Mouse (Mus musculus): Measurements from ENCODE around the gene Apol8. TPM values are rescaled to one million over a fixed set of nuclear protein-coding genes. Genes with fewer than 3 reads are reported as not detected.

Gene Apol8
- polyA plus RNA-seq, 1 experiment from 2014 or later = 0.18 TPM

DNA sequence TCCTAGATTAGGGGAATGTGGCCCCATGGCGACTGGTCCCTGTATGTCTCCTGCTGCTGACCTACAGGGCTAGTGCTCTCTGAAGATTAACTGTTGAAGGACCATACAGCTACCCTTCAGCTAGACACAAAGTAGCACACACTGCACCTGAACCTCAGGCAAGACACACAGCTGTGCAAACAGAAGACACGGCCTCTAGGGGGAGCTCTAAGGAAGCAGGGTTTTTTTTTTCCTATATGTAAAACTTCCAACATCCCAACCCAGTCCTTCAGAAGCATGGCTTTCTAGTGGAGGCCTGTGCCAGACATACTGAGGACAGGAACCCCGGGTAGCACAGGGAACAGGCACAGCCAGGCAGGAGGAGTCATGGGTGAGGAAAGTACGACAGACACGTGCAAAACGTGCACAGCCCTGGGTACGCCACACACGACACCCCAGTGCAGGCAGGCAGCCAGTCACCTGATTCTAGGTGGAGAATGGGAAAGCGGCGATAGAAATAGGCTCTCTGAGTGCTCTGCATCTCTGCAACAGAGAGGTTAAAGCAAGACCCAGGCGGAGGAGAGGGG lies 25.7 kb upstream of the Apol8 start:
- H3K4me3 ChIP-seq = no peak overlapping the region
- no peak overlapping the region for H3K4me2 ChIP-seq
- peaks cover 33% of the 10 kb centered on the region; the same call in 1 of the 2 replicates for H3K36me3 ChIP-seq (replicated peaks)
- no peak overlapping the region for H3K9ac ChIP-seq
- H3K27ac ChIP-seq = no peak overlapping the region
- ATAC-seq (replicated peaks) = no peak
- no peaks in the 10 kb centered on the region for H3K4me1 ChIP-seq
- H3K9me3 ChIP-seq = no peaks in the 10 kb centered on the region
- WGBS = 81% methylated on average over 11 of the region's 11 CpGs
- no peaks in the 10 kb centered on the region for H3K27me3 ChIP-seq (replicated peaks)

DNA sequence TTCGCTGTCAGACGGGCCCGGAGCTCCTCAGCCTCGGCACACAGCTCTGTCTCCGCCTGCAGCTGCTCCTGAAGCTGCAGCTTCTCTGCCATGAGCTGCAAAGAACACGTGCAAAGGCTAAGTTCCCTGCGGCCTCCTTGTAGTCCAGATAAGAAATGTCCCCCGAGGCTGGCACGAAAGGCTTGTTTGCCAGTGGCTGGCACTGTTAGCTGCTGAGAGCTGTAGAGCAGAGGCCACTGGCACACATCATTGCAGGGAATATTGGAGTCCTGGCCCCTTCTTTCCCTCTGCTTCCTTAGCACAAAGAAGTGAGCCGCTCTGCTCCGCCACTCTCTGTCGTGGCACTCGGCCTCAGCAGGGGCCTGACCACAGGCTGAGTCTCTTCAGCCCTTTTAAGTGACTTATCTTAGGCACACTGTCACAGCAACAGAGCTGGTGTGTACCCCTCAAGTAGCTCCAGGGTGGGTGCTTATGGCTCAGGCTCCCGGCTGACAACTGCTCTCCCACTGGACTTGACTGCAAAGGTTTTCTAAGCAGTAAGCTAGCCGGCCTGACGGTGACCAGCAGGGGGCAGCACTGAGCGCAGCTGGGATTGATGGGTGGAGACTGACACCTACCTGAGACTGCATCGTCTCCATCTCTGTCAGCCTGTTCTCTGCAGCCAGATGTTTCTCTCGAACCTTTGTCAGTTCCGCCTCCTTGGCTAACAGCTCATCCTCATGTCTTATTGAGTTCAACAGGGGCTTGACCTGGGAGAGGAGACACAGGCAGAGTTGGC lies 18.6 kb upstream of the Apol8 start:
- Histone ChIP-seq H3K9me3 (no peaks in the 10 kb centered on the region), H3K4me1 (no peaks in the 10 kb centered on the region), H3K9ac (no peak overlapping the region), H3K4me3 (no peak overlapping the region), H3K4me2 (no peak overlapping the region), H3K27ac (no peak overlapping the region), H3K27me3 (replicated peaks) (no peaks in the 10 kb centered on the region), H3K36me3 (replicated peaks) (peaks cover 47% of the 10 kb centered on the region)
- ATAC-seq (replicated peaks) = no peak; the same call in 1 of the 2 replicates
- WGBS = 69% methylated on average over 20 of the region's 20 CpGs

DNA sequence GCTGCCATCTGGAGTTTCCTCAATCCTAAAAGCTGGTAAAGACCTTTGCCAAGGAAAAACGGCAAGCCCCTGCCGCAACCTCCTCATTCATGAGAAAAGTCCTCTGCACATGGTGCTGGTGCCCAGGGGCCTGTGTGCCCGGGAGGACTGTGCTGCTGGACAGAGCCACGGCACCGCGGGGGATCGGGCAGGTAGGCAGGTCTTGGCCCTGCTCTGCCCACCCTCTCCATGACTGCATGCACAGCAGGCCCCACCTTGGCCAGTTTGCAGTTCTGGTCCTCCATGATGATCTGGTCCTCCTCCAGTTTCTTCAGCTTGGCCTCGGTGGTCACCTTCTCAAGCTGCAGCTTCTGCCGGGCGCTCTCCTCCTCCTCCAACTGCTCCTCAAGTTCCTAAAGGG lies 17.5 kb upstream of the Apol8 start:
- no peak for ATAC-seq (replicated peaks)
- Histone ChIP-seq H3K27me3 (replicated peaks) (no peaks in the 10 kb centered on the region), H3K9ac (no peak overlapping the region), H3K27ac (no peak overlapping the region), H3K36me3 (replicated peaks) (peaks cover 57% of the 10 kb centered on the region), H3K4me2 (no peak overlapping the region), H3K9me3 (no peaks in the 10 kb centered on the region), H3K4me3 (no peak overlapping the region), H3K4me1 (no peaks in the 10 kb centered on the region)
- 98% methylated on average over 10 of the region's 10 CpGs for WGBS

GRCm38 (mm10) chr15:77773099-77773915 lies 16.5 kb upstream of the Apol8 start:
- H3K9me3 ChIP-seq = no peaks in the 10 kb centered on the region
- no peaks in the 10 kb centered on the region for H3K4me1 ChIP-seq
- H3K36me3 ChIP-seq (replicated peaks) = peaks cover 65% of the 10 kb centered on the region
- WGBS = 93% methylated on average over 19 of the region's 19 CpGs
- no peaks in the 10 kb centered on the region for H3K27me3 ChIP-seq (replicated peaks)
- H3K27ac ChIP-seq = no peak overlapping the region
- ATAC-seq (replicated peaks) = no peak
- no peak overlapping the region for H3K4me2 ChIP-seq
- no peak overlapping the region for H3K9ac ChIP-seq
- no peak overlapping the region for H3K4me3 ChIP-seq

- Histone ChIP-seq H3K9me3 (no peaks in the 10 kb centered on the region), H3K27ac (no peak overlapping the region), H3K4me2 (no peak overlapping the region), H3K9ac (no peak overlapping the region), H3K4me1 (no peaks in the 10 kb centered on the region), H3K36me3 (replicated peaks) (peaks cover 58% of the 10 kb centered on the region), H3K4me3 (no peak overlapping the region), H3K27me3 (replicated peaks) (no peaks in the 10 kb centered on the region)
- ATAC-seq (replicated peaks) = no peak
- WGBS = 93% methylated on average over 9 of the region's 9 CpGs
Measured at GRCm38 (mm10) chr15:77770942-77771341, 14.1 kb upstream of the Apol8 start.

- Histone ChIP-seq H3K27me3 (replicated peaks) (no peaks in the 10 kb centered on the region), H3K27ac (no peak overlapping the region), H3K4me2 (no peak overlapping the region), H3K9me3 (no peaks in the 10 kb centered on the region), H3K9ac (no peak overlapping the region), H3K36me3 (replicated peaks) (peaks cover 62% of the 10 kb centered on the region), H3K4me1 (no peaks in the 10 kb centered on the region), H3K4me3 (no peak overlapping the region)
- 94% methylated on average over 5 of the region's 5 CpGs for WGBS
- no peak for ATAC-seq (replicated peaks)
Measured at GRCm38 (mm10) chr15:77770341-77770740, 13.5 kb upstream of the Apol8 start.

DNA sequence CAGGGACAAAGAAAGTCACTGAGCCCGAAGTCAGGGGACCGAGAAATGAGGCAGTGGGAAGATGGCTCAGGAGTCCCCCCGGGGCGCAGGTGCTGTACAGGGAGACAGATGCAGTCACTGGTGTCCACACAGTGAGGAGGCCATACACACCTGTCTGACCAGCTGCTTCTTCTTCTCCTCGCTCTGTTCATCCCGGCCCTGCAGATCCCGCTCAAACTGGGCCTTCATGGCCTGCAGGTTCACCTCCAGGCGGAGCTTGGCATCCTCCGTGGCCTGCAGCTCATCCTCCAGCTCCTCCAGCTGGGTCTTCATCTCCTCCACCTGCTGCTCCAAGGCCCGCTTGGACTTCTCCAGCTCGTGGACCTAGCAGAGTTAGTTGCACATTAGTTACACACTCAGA lies 10.2 kb upstream of the Apol8 start:
- Histone ChIP-seq H3K9me3 (no peaks in the 10 kb centered on the region), H3K4me3 (no peak overlapping the region), H3K4me2 (no peak overlapping the region), H3K4me1 (no peaks in the 10 kb centered on the region), H3K27ac (no peak overlapping the region), H3K36me3 (replicated peaks) (peaks cover 49% of the 10 kb centered on the region), H3K27me3 (replicated peaks) (no peaks in the 10 kb centered on the region), H3K9ac (no peak overlapping the region)
- WGBS = 96% methylated on average over 11 of the region's 11 CpGs
- no peak for ATAC-seq (replicated peaks)

DNA sequence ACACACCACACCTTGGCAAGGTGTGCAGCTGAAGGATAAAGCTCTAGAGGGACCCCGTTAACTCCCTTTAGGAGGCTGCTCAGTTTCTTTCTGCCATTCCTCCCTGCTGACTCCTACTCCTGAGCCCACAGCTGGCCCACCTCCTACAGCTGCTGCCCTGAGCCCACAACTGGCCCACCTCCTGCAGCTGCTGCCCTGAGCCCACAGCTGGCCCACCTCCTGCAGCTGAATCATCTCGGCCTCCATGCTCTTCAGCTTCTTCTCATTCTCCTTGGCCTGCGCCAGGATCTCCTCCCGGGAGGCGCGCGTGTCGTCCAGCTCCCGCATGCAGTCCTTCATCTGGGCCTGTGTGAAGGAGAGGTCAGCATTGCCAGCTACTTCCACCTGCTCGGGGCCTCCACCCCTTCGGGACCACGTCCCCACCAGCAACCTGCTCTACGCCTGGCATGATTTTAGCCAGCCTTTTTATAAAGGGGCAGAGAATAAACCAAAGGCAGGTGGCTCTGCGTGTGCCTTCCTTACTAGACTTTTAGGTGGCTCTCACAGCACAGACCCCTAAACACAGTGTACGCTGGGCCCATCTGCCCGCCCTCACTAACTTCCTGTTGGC lies 8.8 kb upstream of the Apol8 start:
- H3K27ac ChIP-seq = no peak overlapping the region
- H3K4me3 ChIP-seq = no peak overlapping the region
- H3K4me2 ChIP-seq = no peak overlapping the region
- no peaks in the 10 kb centered on the region for H3K9me3 ChIP-seq
- no peaks in the 10 kb centered on the region for H3K4me1 ChIP-seq
- peaks cover 40% of the 10 kb centered on the region for H3K36me3 ChIP-seq (replicated peaks)
- H3K27me3 ChIP-seq (replicated peaks) = no peaks in the 10 kb centered on the region
- 95% methylated on average over 16 of the region's 16 CpGs for WGBS
- no peak overlapping the region for H3K9ac ChIP-seq
- no peak for ATAC-seq (replicated peaks)

GRCm38 (mm10) chr15:77764391-77765006 lies 7.7 kb upstream of the Apol8 start:
- ATAC-seq (replicated peaks) = no peak
- whole genome bisulfite sequencing = 81% methylated on average over 13 of the region's 13 CpGs
- Histone ChIP-seq H3K4me3 (no peak overlapping the region), H3K9me3 (no peaks in the 10 kb centered on the region), H3K36me3 (replicated peaks) (peaks cover 30% of the 10 kb centered on the region), H3K4me2 (no peak overlapping the region), H3K27me3 (replicated peaks) (no peaks in the 10 kb centered on the region), H3K9ac (no peak overlapping the region), H3K27ac (no peak overlapping the region), H3K4me1 (no peaks in the 10 kb centered on the region)

DNA sequence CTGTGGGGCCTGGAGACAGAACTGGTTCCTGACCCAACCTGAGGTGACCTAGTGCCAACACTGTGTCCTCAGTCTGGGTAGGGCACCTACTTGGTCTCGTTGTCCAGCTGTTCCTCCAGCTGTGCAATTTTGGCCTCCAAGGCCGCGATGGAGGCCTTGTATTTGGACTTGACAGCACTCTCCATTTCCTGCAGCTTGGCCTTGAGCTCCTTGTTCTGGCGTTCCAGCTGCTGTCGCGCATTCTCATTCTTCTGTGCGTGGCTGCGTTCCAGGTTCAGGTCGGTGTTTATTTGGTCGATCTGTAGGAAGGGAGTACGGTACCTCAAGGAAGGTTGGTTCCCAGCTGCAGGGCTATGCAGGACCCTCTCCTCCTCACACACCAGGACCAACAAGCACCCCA lies 6.9 kb upstream of the Apol8 start:
- ATAC-seq (replicated peaks) = no peak
- H3K4me2 ChIP-seq = no peak overlapping the region
- 93% methylated on average over 11 of the region's 11 CpGs for WGBS
- H3K9ac ChIP-seq = no peak overlapping the region
- no peak overlapping the region for H3K27ac ChIP-seq
- H3K9me3 ChIP-seq = no peaks in the 10 kb centered on the region
- no peaks in the 10 kb centered on the region for H3K4me1 ChIP-seq
- no peaks in the 10 kb centered on the region for H3K27me3 ChIP-seq (replicated peaks)
- peaks cover 23% of the 10 kb centered on the region for H3K36me3 ChIP-seq (replicated peaks)
- no peak overlapping the region for H3K4me3 ChIP-seq

DNA sequence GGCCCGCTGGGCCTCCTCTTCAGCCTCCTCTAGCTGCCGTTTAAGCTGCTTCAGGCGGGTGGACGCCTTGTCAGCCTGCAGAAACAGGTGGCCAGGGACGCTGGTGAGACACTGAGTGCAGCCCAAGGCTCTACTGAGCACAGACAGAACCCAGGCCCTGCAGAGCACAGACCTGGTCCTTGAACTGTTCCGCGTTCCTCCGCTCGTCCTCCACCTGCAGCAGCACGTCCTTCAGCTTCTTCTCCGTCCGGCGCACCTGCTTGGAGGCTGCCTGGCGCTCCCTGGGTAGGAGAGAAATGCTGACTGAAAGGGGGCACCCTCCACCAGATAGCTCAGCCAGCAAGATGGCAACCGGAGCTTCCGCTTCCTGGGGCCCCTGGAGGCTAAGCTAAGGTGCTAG lies 6.2 kb upstream of the Apol8 start:
- no peak overlapping the region for H3K27ac ChIP-seq
- H3K4me3 ChIP-seq = no peak overlapping the region
- no peaks in the 10 kb centered on the region for H3K9me3 ChIP-seq
- no peak for ATAC-seq (replicated peaks)
- no peak overlapping the region for H3K4me2 ChIP-seq
- no peak overlapping the region for H3K9ac ChIP-seq
- WGBS = 92% methylated on average over 16 of the region's 16 CpGs
- peaks cover 18% of the 10 kb centered on the region for H3K36me3 ChIP-seq (replicated peaks)
- H3K4me1 ChIP-seq = no peaks in the 10 kb centered on the region
- no peaks in the 10 kb centered on the region for H3K27me3 ChIP-seq (replicated peaks)

All from midbrain, embryonic 15.5 days (tissue).